Mouse (Mus musculus) layer of hippocampus, adult 9-11 months (tissue): ENCODE measurements around the gene Vmn1r93.
"Not testable (repeated sequence)": the region's sequence is repeated elsewhere in the genome, so short reads cannot be mapped to it uniquely, and the experiment has no call there.

Experiments used
- DNase-seq: peaks from one replicate; pipeline ENCODE4 v3.0.0; 2022

Vmn1r93 gene

GRCm38 (mm10) chr7:20138988-20139387 is at the start of gene Vmn1r93:
TSS of gene Vmn1r93 (minus strand) at chr7:20139088.
- not testable (repeated sequence) for DNase-seq

- not testable (repeated sequence) for DNase-seq
These were observed 29.4 kb upstream of the Vmn1r93 start, which contains the start of gene Vmn1r94 for GRCm38 (mm10) chr7:20168277-20168676. TSS of gene Vmn1r94 (minus strand) at chr7:20168377.

- DNase-seq: not testable (repeated sequence)
These were observed 16.4 kb downstream of the Vmn1r93 start, which contains the start of gene Gm16442 for GRCm38 (mm10) chr7:20122479-20122878. TSS of gene Gm16442 (minus strand) at chr7:20122579.

GRCm38 (mm10) chr7:20099380-20099779 is 39.5 kb downstream of the Vmn1r93 start, which contains the start of gene Vmn1r91:
TSS of gene Vmn1r91 (plus strand) at chr7:20099680.
- not testable (repeated sequence) for DNase-seq
